Mouse (Mus musculus) embryonic facial prominence, embryonic 12.5 days (tissue): ENCODE measurements around the gene Gm29609. TPM values are rescaled to one million over a fixed set of nuclear protein-coding genes. Genes with fewer than 3 reads are reported as not detected.

ENCODE experiments used
- polyA plus RNA-seq: library from polyadenylated mRNA; unstranded; fragments of >200 nt; fragmentation: Nextera tagmentation; extraction: Ambion mirVana; gene quantifications from 2 replicates; pipeline ENCODE4 v1.2.1, GENCODE M21; 2016

Gm29609 gene
- polyA plus RNA-seq, 1 experiment from 2014 or later: 2.3 TPM

Other genes starting within 250 kb of the Gm29609 start
- 4.5 and 5.7 TPM in 2 replicates for gene Cgref1, start 234.3 kb downstream of the Gm29609 start, polyA plus RNA-seq
- gene Preb, start 219.6 kb downstream of the Gm29609 start, polyA plus RNA-seq: 129 and 133 TPM in 2 replicates
- not detected in 2 replicates for gene Tcf23, start 211.2 kb downstream of the Gm29609 start, polyA plus RNA-seq
- gene Atraid, start 131.6 kb downstream of the Gm29609 start, polyA plus RNA-seq: 117 and 118 TPM in 2 replicates
- 11.8 and 12.4 TPM in 2 replicates for gene Slc5a6, start 131.0 kb downstream of the Gm29609 start, polyA plus RNA-seq
- 40.6 and 41.0 TPM in 2 replicates for gene Cad, start 125.1 kb downstream of the Gm29609 start, polyA plus RNA-seq
- gene Dnajc5g, start 73.6 kb downstream of the Gm29609 start, polyA plus RNA-seq: not detected in 2 replicates
- 0.22 and 0.52 TPM in 2 replicates for gene Slc30a3, start 71.7 kb downstream of the Gm29609 start, polyA plus RNA-seq
- gene Trim54, start 63.2 kb downstream of the Gm29609 start, polyA plus RNA-seq: 1.4 and 1.7 TPM in 2 replicates
- not detected in 2 replicates for gene Ucn, start 41.1 kb downstream of the Gm29609 start, polyA plus RNA-seq
- gene Mpv17, start 25.7 kb downstream of the Gm29609 start, polyA plus RNA-seq: 64.8 and 72.0 TPM in 2 replicates
- 95.9 and 104 TPM in 2 replicates for gene Gtf3c2, start 233 bp upstream of the Gm29609 start, polyA plus RNA-seq
- gene Snx17, start 13.3 kb upstream of the Gm29609 start, polyA plus RNA-seq: 152 TPM in 2 replicates
- gene Eif2b4, start 13.5 kb upstream of the Gm29609 start, polyA plus RNA-seq: 70.2 and 74.4 TPM in 2 replicates
- 18.7 and 20.0 TPM in 2 replicates for gene Zfp513, start 22.4 kb upstream of the Gm29609 start, polyA plus RNA-seq
- 144 and 147 TPM in 2 replicates for gene Ppm1g, start 40.8 kb upstream of the Gm29609 start, polyA plus RNA-seq
- 151 and 155 TPM in 2 replicates for gene Nrbp1, start 61.0 kb upstream of the Gm29609 start, polyA plus RNA-seq
- gene Gm9970, start 61.3 kb upstream of the Gm29609 start, polyA plus RNA-seq: 0.43 and 1.1 TPM in 2 replicates
- gene Krtcap3, start 71.8 kb upstream of the Gm29609 start, polyA plus RNA-seq: 14.7 and 18.6 TPM in 2 replicates
- gene Ift172, start 111.2 kb upstream of the Gm29609 start, polyA plus RNA-seq: 53.6 and 58.0 TPM in 2 replicates
- 91.0 and 94.6 TPM in 2 replicates for gene Fndc4, start 116.2 kb upstream of the Gm29609 start, polyA plus RNA-seq
- gene Gckr, start 117.5 kb upstream of the Gm29609 start, polyA plus RNA-seq: 0.17 and 0.32 TPM in 2 replicates